In genomic region chr1:134168567-134168966, GRCm38 (mm10) we compare ENCODE assay signal across 23 mouse cellular contexts. TPM values are rescaled to one million over a fixed set of nuclear protein-coding genes. Genes with fewer than 3 reads are reported as not detected.
"Had no signal": no experiment of that assay in that cellular context is flagged by ENCODE, and none has a peak within 500 bp of the region (broad histone marks: within the 10 kb centered on the region; RNA-seq: fewer than 3 reads in every experiment).

No protein-coding gene starts in this region.

- H3K9ac ChIP-seq: limb, embryonic 12.5 days; limb, embryonic 15.5 days; lung, embryonic 14.5 days; midbrain, embryonic 13.5 days; neural tube, embryonic 12.5 days; neural tube, embryonic 15.5 days; stomach, embryonic 15.5 days had no signal

- H3K36me3 ChIP-seq: limb, embryonic 12.5 days; limb, embryonic 15.5 days; midbrain, embryonic 13.5 days; neural tube, embryonic 12.5 days; neural tube, embryonic 15.5 days; stomach, embryonic 15.5 days had no signal

- H3K4me3 ChIP-seq: limb, embryonic 12.5 days; limb, embryonic 15.5 days; midbrain, embryonic 13.5 days; neural tube, embryonic 12.5 days; neural tube, embryonic 15.5 days; stomach, embryonic 15.5 days had no signal

- ATAC-seq: inflammation-experienced regulatory T-cells, adult 6 months; lung, postnatal 0 days; midbrain, embryonic 13.5 days; midbrain, embryonic 16.5 days had no signal

- H3K27ac ChIP-seq: limb, embryonic 12.5 days; limb, embryonic 15.5 days; macrophage; midbrain, embryonic 13.5 days; neural tube, embryonic 12.5 days; neural tube, embryonic 15.5 days; stomach, embryonic 15.5 days had no signal

- DNase-seq: kidney, adult 18-20 months; kidney, adult 9 months; kidney, postnatal 14 days; kidney, postnatal 4 days; left cerebral cortex, postnatal 4 days; right cerebral cortex, postnatal 14 days; right cerebral cortex, postnatal 4 days; spleen, adult 18-20 months; thymus, adult 18-20 months; thymus, postnatal 4 days had no signal

- H3K9me3 ChIP-seq: limb, embryonic 12.5 days; limb, embryonic 15.5 days; midbrain, embryonic 13.5 days; neural tube, embryonic 12.5 days; neural tube, embryonic 15.5 days; stomach, embryonic 15.5 days had no signal

- H3K4me2 ChIP-seq: limb, embryonic 12.5 days; limb, embryonic 15.5 days; lung, embryonic 14.5 days; midbrain, embryonic 13.5 days; neural tube, embryonic 12.5 days; neural tube, embryonic 15.5 days; stomach, embryonic 15.5 days had no signal

- H3K27me3 ChIP-seq: limb, embryonic 12.5 days; limb, embryonic 15.5 days; midbrain, embryonic 13.5 days; neural tube, embryonic 12.5 days; neural tube, embryonic 15.5 days; stomach, embryonic 15.5 days had no signal

- H3K4me1 ChIP-seq: limb, embryonic 12.5 days; neural tube, embryonic 12.5 days; neural tube, embryonic 15.5 days; stomach, embryonic 15.5 days had no signal

RNA-seq across cellular contexts. Expression of gene Chil1, which starts 13.4 kb away (rescaled TPM):
- polyA plus RNA-seq: lung, embryonic 14.5 days had no signal

RNA-seq across cellular contexts. Expression of gene Mybph, which starts 24.7 kb away (rescaled TPM):
- total RNA-seq: layer of hippocampus, adult 18-20 months; left cerebral cortex, postnatal 14 days had no signal
- polyA plus RNA-seq: inflammation-experienced regulatory T-cells, adult 6 months; lung, embryonic 14.5 days; macrophage had no signal

RNA-seq across cellular contexts. Expression of gene Chit1, which starts 57.5 kb away (rescaled TPM):
- polyA plus RNA-seq: inflammation-experienced regulatory T-cells, adult 6 months; limb, embryonic 12.5 days; lung, embryonic 14.5 days; macrophage had no signal
